Mouse (Mus musculus) stomach, postnatal 0 days (tissue): ENCODE measurements around the gene Pkd1l2.

Experiments
- CTCF ChIP-seq: IDR thresholded peaks from 2 replicates; pipeline ENCODE4 v1.5.1; 2016; ENCODE audit warnings: antibody characterized with exemption, low read depth, mild to moderate bottlenecking, moderate library complexity
- EP300 ChIP-seq: optimal IDR thresholded peaks from 2 replicates; pipeline ENCODE3; 2016; ENCODE audit warnings: antibody characterized with exemption

- TF ChIP-seq CTCF (no peak), EP300 (no peak)
Measured at GRCm38 (mm10) chr8:116954415-116954814, 127.8 kb downstream of the Pkd1l2 start.
